Mouse (Mus musculus): ENCODE measurements around the gene Stpg1. TPM values are rescaled to one million over a fixed set of nuclear protein-coding genes. Genes with fewer than 3 reads are reported as not detected.

Stpg1 gene
- polyA plus RNA-seq, 1 experiment: 1.8 TPM

DNA sequence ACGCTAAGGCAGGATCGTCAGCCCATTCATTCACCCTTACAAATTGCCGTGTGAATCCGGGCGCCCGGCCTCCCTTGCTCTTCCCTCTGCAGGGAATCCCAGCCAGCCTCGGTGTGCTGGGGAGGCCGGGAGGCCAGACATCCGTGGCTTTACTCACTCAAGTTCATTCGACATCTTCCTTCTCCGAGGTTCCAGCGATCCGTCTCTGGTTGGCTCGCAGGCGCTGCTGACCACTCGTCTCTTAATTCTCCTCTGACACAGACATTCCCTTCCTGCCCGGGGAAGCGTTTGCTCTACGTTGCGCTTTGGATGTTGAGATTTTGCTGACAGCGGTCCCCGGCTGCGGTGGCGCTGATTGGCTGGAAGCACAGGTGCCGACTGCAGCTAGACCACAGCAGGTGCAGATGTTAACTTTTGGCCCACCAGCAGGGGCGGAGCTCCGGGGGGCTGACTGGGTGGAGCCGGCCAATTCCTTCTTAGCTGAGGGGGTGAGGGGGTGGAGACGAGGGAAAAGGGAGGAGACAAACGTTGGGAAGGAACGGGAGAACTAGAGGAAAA lies 78.7 kb downstream of the Stpg1 start, which contains the start of gene Grhl3:
Gene Grhl3 (minus strand): TSS at position 380 of the 558 bp plus-strand sequence.
- peaks cover 5% of the 10 kb centered on the region for H3K4me1 ChIP-seq (ENCODE audit: control insufficient read depth, insufficient read depth, low read length)
- peak within 1 kb of the TSS; percentile 37 for H3K27ac ChIP-seq (ENCODE audit: insufficient read depth, low read length)
- H3K36me3 ChIP-seq (ENCODE audit: control insufficient read depth, insufficient read depth, low read length, poor library complexity, severe bottlenecking): no peaks in the 10 kb centered on the region
- no peak for TF ChIP-seq POLR2A (IDR thresholded peaks at IDR 0.05; ENCODE audit: insufficient read depth, low read length)
- 0 out of 2 replicates have a peak, but pooled peaks have one; percentile 38 for TF ChIP-seq EP300 (IDR thresholded peaks at IDR 0.05; ENCODE audit: insufficient read depth, low read depth, low read length)
- TF ChIP-seq CTCF (IDR thresholded peaks at IDR 0.05; ENCODE audit: low read depth, low read length): no peak
- no peaks in the 10 kb centered on the region for H3K27me3 ChIP-seq (ENCODE audit: control insufficient read depth, insufficient read depth, low read length, poor library complexity, severe bottlenecking)
- peak within 1 kb of the TSS; percentile 33; the same call in 1 of the 2 replicates for H3K9ac ChIP-seq (ENCODE audit: low read depth, poor library complexity, severe bottlenecking)
- H3K4me3 ChIP-seq (ENCODE audit: low read depth, low read length): peak within 1 kb of the TSS; percentile 75
- H3K9me3 ChIP-seq (replicated peaks; ENCODE audit: control insufficient read depth, insufficient read depth, low read length, poor library complexity, severe bottlenecking): no peaks in the 10 kb centered on the region

DNA sequence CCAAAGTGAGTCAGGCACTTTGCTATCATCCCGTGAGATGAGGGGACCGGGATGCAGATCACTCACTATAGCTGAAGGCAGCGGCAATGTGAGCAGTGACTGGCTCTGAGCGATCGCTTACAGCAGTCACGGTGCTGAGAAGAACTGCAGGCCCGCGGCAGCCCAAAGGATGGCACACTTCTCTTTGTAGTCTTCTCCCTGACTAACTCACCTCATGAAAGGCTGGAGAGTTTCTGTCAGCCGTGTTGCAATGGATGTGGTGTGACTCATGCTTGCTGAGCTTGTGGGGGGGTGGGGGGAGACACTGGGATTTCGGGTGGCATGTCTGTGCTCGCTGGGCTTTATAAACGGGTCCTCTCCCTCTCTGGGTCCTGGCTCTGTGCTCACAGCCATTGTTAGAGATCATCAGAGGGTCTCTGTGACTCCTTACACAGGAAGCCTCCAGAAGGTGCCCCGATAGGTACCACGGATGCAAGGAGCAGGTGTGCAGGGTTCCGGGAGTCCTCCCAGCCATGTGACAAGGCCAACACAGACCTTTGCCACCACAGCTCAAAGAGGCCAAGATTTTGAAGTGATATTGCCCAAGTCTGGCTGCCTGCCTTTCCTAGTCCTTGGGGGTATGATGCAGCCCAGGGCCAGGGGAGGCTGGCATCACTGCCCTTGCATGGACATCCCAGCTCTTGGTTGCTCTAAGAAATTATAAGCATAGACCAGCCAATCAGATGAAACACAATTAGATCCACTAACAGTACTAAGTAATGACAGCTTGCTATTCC lies 81.0 kb downstream of the Stpg1 start:
- no peak overlapping the region for H3K27ac ChIP-seq (ENCODE audit: insufficient read depth, low read length)
- H3K4me1 ChIP-seq (ENCODE audit: control insufficient read depth, insufficient read depth, low read length): peaks cover 11% of the 10 kb centered on the region
- H3K4me3 ChIP-seq (ENCODE audit: low read depth, low read length): no peak overlapping the region
- no peaks in the 10 kb centered on the region for H3K36me3 ChIP-seq (ENCODE audit: control insufficient read depth, insufficient read depth, low read length, poor library complexity, severe bottlenecking)
- no peaks in the 10 kb centered on the region for H3K27me3 ChIP-seq (ENCODE audit: control insufficient read depth, insufficient read depth, low read length, poor library complexity, severe bottlenecking)
- no peaks in the 10 kb centered on the region for H3K9me3 ChIP-seq (replicated peaks; ENCODE audit: control insufficient read depth, insufficient read depth, low read length, poor library complexity, severe bottlenecking)
- TF ChIP-seq CTCF (IDR thresholded peaks at IDR 0.05; ENCODE audit: low read depth, low read length) (no peak), EP300 (IDR thresholded peaks at IDR 0.05; ENCODE audit: insufficient read depth, low read depth, low read length) (no peak), POLR2A (IDR thresholded peaks at IDR 0.05; ENCODE audit: insufficient read depth, low read length) (no peak)
- H3K9ac ChIP-seq (ENCODE audit: low read depth, poor library complexity, severe bottlenecking): no peak overlapping the region

DNA sequence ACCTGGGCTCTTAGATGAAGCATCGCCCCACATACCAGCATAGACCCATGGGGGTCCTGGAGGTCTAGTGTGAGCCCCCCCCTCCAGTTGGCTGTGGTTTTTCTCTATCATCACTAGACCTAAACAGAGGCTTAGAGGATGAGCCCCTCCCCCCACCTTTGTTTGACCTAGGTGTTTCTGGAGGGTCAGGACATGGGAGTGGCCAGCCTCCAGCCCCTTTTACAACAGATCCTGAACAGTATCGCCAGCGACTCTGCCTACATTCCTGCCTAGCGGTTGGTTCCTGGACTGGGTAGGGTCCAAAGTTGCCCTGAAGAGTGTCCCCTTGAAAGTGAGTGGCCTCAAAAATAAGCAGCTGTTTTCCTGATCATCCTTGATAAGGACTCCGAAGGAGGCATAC lies 83.9 kb downstream of the Stpg1 start:
- TF ChIP-seq EP300 (IDR thresholded peaks at IDR 0.05; ENCODE audit: insufficient read depth, low read depth, low read length): peak; percentile 90
- TF ChIP-seq POLR2A (IDR thresholded peaks at IDR 0.05; ENCODE audit: insufficient read depth, low read length): peak; percentile 14
- TF ChIP-seq CTCF (IDR thresholded peaks at IDR 0.05; ENCODE audit: low read depth, low read length): no peak
- H3K9me3 ChIP-seq (replicated peaks; ENCODE audit: control insufficient read depth, insufficient read depth, low read length, poor library complexity, severe bottlenecking): no peaks in the 10 kb centered on the region
- peak overlapping the region; percentile 88 for H3K27ac ChIP-seq (ENCODE audit: insufficient read depth, low read length)
- H3K4me3 ChIP-seq (ENCODE audit: low read depth, low read length): peak overlapping the region; percentile 50
- H3K27me3 ChIP-seq (ENCODE audit: control insufficient read depth, insufficient read depth, low read length, poor library complexity, severe bottlenecking): no peaks in the 10 kb centered on the region
- peaks cover 18% of the 10 kb centered on the region for H3K4me1 ChIP-seq (ENCODE audit: control insufficient read depth, insufficient read depth, low read length)
- peak overlapping the region; percentile 38; the same call in 1 of the 2 replicates for H3K9ac ChIP-seq (ENCODE audit: low read depth, poor library complexity, severe bottlenecking)
- H3K36me3 ChIP-seq (ENCODE audit: control insufficient read depth, insufficient read depth, low read length, poor library complexity, severe bottlenecking): no peaks in the 10 kb centered on the region

DNA sequence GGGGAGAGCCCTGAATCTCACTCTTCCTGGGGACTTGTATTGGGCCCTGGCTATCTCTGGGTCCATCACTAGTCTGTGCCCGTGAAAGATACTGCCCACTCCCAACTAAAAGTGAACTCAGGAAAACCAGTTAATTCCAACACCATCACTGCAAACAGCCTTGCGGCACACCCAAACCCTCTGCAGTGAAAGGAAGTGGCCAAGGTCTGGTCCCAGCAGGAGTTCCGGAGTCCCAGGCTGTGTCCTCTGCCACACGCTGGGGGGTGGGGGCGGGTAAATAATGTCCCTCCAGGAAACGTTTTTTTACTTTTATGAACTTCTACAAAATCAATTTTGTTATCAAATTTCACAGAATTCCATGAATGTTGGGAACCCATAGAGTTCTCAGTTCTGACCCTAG lies 85.1 kb downstream of the Stpg1 start:
- H3K4me1 ChIP-seq (ENCODE audit: control insufficient read depth, insufficient read depth, low read length): peaks cover 18% of the 10 kb centered on the region
- H3K36me3 ChIP-seq (ENCODE audit: control insufficient read depth, insufficient read depth, low read length, poor library complexity, severe bottlenecking): no peaks in the 10 kb centered on the region
- H3K27me3 ChIP-seq (ENCODE audit: control insufficient read depth, insufficient read depth, low read length, poor library complexity, severe bottlenecking): no peaks in the 10 kb centered on the region
- H3K27ac ChIP-seq (ENCODE audit: insufficient read depth, low read length): peak overlapping the region; percentile 88
- H3K9me3 ChIP-seq (replicated peaks; ENCODE audit: control insufficient read depth, insufficient read depth, low read length, poor library complexity, severe bottlenecking): no peaks in the 10 kb centered on the region
- TF ChIP-seq POLR2A (IDR thresholded peaks at IDR 0.05; ENCODE audit: insufficient read depth, low read length) (no peak), EP300 (IDR thresholded peaks at IDR 0.05; ENCODE audit: insufficient read depth, low read depth, low read length) (peak; percentile 93), CTCF (IDR thresholded peaks at IDR 0.05; ENCODE audit: low read depth, low read length) (no peak)
- peak overlapping the region; percentile 34 for H3K4me3 ChIP-seq (ENCODE audit: low read depth, low read length)
- H3K9ac ChIP-seq (ENCODE audit: low read depth, poor library complexity, severe bottlenecking): 0 out of 2 replicates have a peak overlapping the region, but pooled peaks have one; percentile 38

DNA sequence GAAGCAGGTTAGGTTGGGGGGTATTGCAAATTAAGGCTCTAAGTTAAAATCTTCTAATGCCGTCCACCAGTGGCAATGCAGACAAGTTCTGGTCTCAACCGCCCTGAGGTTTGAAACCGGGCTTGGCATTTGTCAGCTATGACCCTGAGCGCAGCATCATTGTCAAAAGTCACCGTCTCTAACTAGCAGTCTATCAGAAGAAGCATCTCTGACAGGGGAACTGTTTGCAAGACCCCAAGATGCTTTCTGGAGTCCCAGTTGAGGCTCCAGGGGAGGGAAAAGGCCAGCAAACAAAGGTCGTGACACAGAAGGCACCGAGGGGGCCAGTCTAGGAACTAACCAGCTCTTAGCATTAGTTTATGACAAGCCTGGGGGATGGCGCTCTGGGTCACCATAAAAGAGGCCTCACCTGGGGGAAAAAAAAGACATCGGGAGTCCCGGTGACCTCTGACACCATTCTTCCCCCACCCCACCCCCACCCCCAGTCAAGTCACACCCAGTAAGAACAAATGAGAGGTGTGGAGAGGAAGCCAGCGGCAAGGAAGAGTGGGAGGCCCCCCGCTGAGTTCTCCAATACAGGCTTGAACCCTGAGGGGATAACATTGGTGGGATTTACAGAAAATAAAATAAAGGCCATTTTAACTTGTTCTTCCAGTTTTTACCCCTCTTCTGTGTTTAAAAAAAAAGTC lies 86.8 kb downstream of the Stpg1 start:
- H3K9me3 ChIP-seq (replicated peaks; ENCODE audit: control insufficient read depth, insufficient read depth, low read length, poor library complexity, severe bottlenecking): no peaks in the 10 kb centered on the region
- no peak overlapping the region for H3K9ac ChIP-seq (ENCODE audit: low read depth, poor library complexity, severe bottlenecking)
- H3K4me3 ChIP-seq (ENCODE audit: low read depth, low read length): no peak overlapping the region
- peak; percentile 87 for TF ChIP-seq EP300 (IDR thresholded peaks at IDR 0.05; ENCODE audit: insufficient read depth, low read depth, low read length)
- TF ChIP-seq CTCF (IDR thresholded peaks at IDR 0.05; ENCODE audit: low read depth, low read length): no peak
- no peaks in the 10 kb centered on the region for H3K36me3 ChIP-seq (ENCODE audit: control insufficient read depth, insufficient read depth, low read length, poor library complexity, severe bottlenecking)
- peaks cover 18% of the 10 kb centered on the region for H3K4me1 ChIP-seq (ENCODE audit: control insufficient read depth, insufficient read depth, low read length)
- peak overlapping the region; percentile 76 for H3K27ac ChIP-seq (ENCODE audit: insufficient read depth, low read length)
- no peaks in the 10 kb centered on the region for H3K27me3 ChIP-seq (ENCODE audit: control insufficient read depth, insufficient read depth, low read length, poor library complexity, severe bottlenecking)

Data from ES-Bruce4 (cell line).